Mouse (Mus musculus): ENCODE results near the gene Sh2d4b. TPM values are rescaled to one million over a fixed set of nuclear protein-coding genes. Genes with fewer than 3 reads are reported as not detected.

Sh2d4b gene
- polyA plus RNA-seq (2014; fragmentation: Nextera tagmentation; extraction: Ambion mirVana), result 1.7 and 1.9 TPM in 2 replicates

- H3K4me3 ChIP-seq (ENCODE audit: low read depth, low read length), result no peak within 1 kb of the TSS
- no peaks in the 10 kb centered on the region for H3K9me3 ChIP-seq (ENCODE audit: control insufficient read depth, low read length)
- no peak within 1 kb of the TSS; the same call in 1 of the 2 replicates for H3K4me2 ChIP-seq (ENCODE audit: low read depth, low read length)
- no peaks in the 10 kb centered on the region for H3K4me1 ChIP-seq (ENCODE audit: control insufficient read depth, insufficient read depth, low read length)
- no peaks in the 10 kb centered on the region for H3K27me3 ChIP-seq (ENCODE audit: control insufficient read depth, insufficient read depth, low read length)
- H3K36me3 ChIP-seq (ENCODE audit: control insufficient read depth, insufficient read depth, low read length), result no peaks in the 10 kb centered on the region
- H3K27ac ChIP-seq (ENCODE audit: low read depth, low read length), result no peak within 1 kb of the TSS
- no peak for ATAC-seq (ENCODE audit: low read depth)
- H3K9ac ChIP-seq (replicated peaks; ENCODE audit: low read depth, low read length), result no peak within 1 kb of the TSS
- WGBS, result 89% methylated on average over 3 of the region's 3 CpGs
These were observed at the start of gene Sh2d4b for GRCm38 (mm10) chr14:40893196-40893595. Gene Sh2d4b, minus strand, starts transcription at chr14:40893266.

- no peaks in the 10 kb centered on the region for H3K4me1 ChIP-seq (ENCODE audit: control insufficient read depth, insufficient read depth, low read length)
- H3K4me3 ChIP-seq (ENCODE audit: low read depth, low read length), result no peak overlapping the region
- no peaks in the 10 kb centered on the region for H3K36me3 ChIP-seq (ENCODE audit: control insufficient read depth, insufficient read depth, low read length)
- H3K9me3 ChIP-seq (ENCODE audit: control insufficient read depth, low read length), result no peaks in the 10 kb centered on the region
- ATAC-seq (ENCODE audit: low read depth), result no peak
- H3K27ac ChIP-seq (ENCODE audit: low read depth, low read length), result no peak overlapping the region
- H3K9ac ChIP-seq (replicated peaks; ENCODE audit: low read depth, low read length), result no peak overlapping the region
- WGBS, result 84% methylated on average over 2 of the region's 2 CpGs
- no peaks in the 10 kb centered on the region for H3K27me3 ChIP-seq (ENCODE audit: control insufficient read depth, insufficient read depth, low read length)
- H3K4me2 ChIP-seq (ENCODE audit: low read depth, low read length), result no peak overlapping the region
These were observed 49.4 kb upstream of the Sh2d4b start for GRCm38 (mm10) chr14:40942429-40942828.

- ATAC-seq (ENCODE audit: low read depth), result no peak
- no peaks in the 10 kb centered on the region for H3K9me3 ChIP-seq (ENCODE audit: control insufficient read depth, low read length)
- WGBS, result 77% methylated on average over 11 of the region's 11 CpGs
- H3K27ac ChIP-seq (ENCODE audit: low read depth, low read length), result no peak overlapping the region
- H3K36me3 ChIP-seq (ENCODE audit: control insufficient read depth, insufficient read depth, low read length), result no peaks in the 10 kb centered on the region
- no peaks in the 10 kb centered on the region; the same call in 1 of the 2 replicates for H3K4me1 ChIP-seq (ENCODE audit: control insufficient read depth, insufficient read depth, low read length)
- no peak overlapping the region for H3K4me2 ChIP-seq (ENCODE audit: low read depth, low read length)
- H3K4me3 ChIP-seq (ENCODE audit: low read depth, low read length), result no peak overlapping the region
- no peaks in the 10 kb centered on the region for H3K27me3 ChIP-seq (ENCODE audit: control insufficient read depth, insufficient read depth, low read length)
- no peak overlapping the region for H3K9ac ChIP-seq (replicated peaks; ENCODE audit: low read depth, low read length)
These were observed 45.4 kb upstream of the Sh2d4b start for GRCm38 (mm10) chr14:40938380-40938987.

GRCm38 (mm10) chr14:40937052-40937451 is 44.0 kb upstream of the Sh2d4b start:
- WGBS, result 70% methylated on average over 4 of the region's 4 CpGs
- H3K4me3 ChIP-seq (ENCODE audit: low read depth, low read length), result no peak overlapping the region
- no peaks in the 10 kb centered on the region for H3K9me3 ChIP-seq (ENCODE audit: control insufficient read depth, low read length)
- H3K27ac ChIP-seq (ENCODE audit: low read depth, low read length), result no peak overlapping the region
- H3K4me1 ChIP-seq (ENCODE audit: control insufficient read depth, insufficient read depth, low read length), result no peaks in the 10 kb centered on the region; the same call in 1 of the 2 replicates
- no peaks in the 10 kb centered on the region for H3K27me3 ChIP-seq (ENCODE audit: control insufficient read depth, insufficient read depth, low read length)
- no peak for ATAC-seq (ENCODE audit: low read depth)
- no peaks in the 10 kb centered on the region for H3K36me3 ChIP-seq (ENCODE audit: control insufficient read depth, insufficient read depth, low read length)
- H3K9ac ChIP-seq (replicated peaks; ENCODE audit: low read depth, low read length), result no peak overlapping the region
- no peak overlapping the region for H3K4me2 ChIP-seq (ENCODE audit: low read depth, low read length)

GRCm38 (mm10) chr14:40935481-40935880 is 42.4 kb upstream of the Sh2d4b start:
- no peaks in the 10 kb centered on the region for H3K9me3 ChIP-seq (ENCODE audit: control insufficient read depth, low read length)
- no peak overlapping the region for H3K4me2 ChIP-seq (ENCODE audit: low read depth, low read length)
- ATAC-seq (ENCODE audit: low read depth), result no peak
- H3K27me3 ChIP-seq (ENCODE audit: control insufficient read depth, insufficient read depth, low read length), result no peaks in the 10 kb centered on the region
- H3K9ac ChIP-seq (replicated peaks; ENCODE audit: low read depth, low read length), result no peak overlapping the region
- H3K36me3 ChIP-seq (ENCODE audit: control insufficient read depth, insufficient read depth, low read length), result no peaks in the 10 kb centered on the region
- WGBS, result 100% methylated on average over 1 of the region's 1 CpGs
- H3K4me1 ChIP-seq (ENCODE audit: control insufficient read depth, insufficient read depth, low read length), result peaks cover 3% of the 10 kb centered on the region; the same call in 1 of the 2 replicates
- no peak overlapping the region for H3K27ac ChIP-seq (ENCODE audit: low read depth, low read length)
- no peak overlapping the region for H3K4me3 ChIP-seq (ENCODE audit: low read depth, low read length)

GRCm38 (mm10) chr14:40935054-40935453 is 42.0 kb upstream of the Sh2d4b start:
- no peak for ATAC-seq (ENCODE audit: low read depth)
- Histone ChIP-seq H3K36me3 (ENCODE audit: control insufficient read depth, insufficient read depth, low read length) (no peaks in the 10 kb centered on the region), H3K4me1 (ENCODE audit: control insufficient read depth, insufficient read depth, low read length) (peaks cover 3% of the 10 kb centered on the region; the same call in 1 of the 2 replicates), H3K4me2 (ENCODE audit: low read depth, low read length) (no peak overlapping the region), H3K27ac (ENCODE audit: low read depth, low read length) (no peak overlapping the region), H3K27me3 (ENCODE audit: control insufficient read depth, insufficient read depth, low read length) (no peaks in the 10 kb centered on the region), H3K9ac (replicated peaks; ENCODE audit: low read depth, low read length) (no peak overlapping the region), H3K4me3 (ENCODE audit: low read depth, low read length) (no peak overlapping the region), H3K9me3 (ENCODE audit: control insufficient read depth, low read length) (no peaks in the 10 kb centered on the region)
- WGBS, result 58% methylated on average over 2 of the region's 2 CpGs

GRCm38 (mm10) chr14:40933328-40933727 is 40.3 kb upstream of the Sh2d4b start:
- ATAC-seq (ENCODE audit: low read depth), result no peak
- WGBS, result 85% methylated on average over 7 of the region's 7 CpGs
- peaks cover 3% of the 10 kb centered on the region; the same call in 1 of the 2 replicates for H3K4me1 ChIP-seq (ENCODE audit: control insufficient read depth, insufficient read depth, low read length)

GRCm38 (mm10) chr14:40932225-40932624 is 39.2 kb upstream of the Sh2d4b start:
- no peak overlapping the region for H3K4me3 ChIP-seq (ENCODE audit: low read depth, low read length)
- 94% methylated on average over 9 of the region's 9 CpGs for WGBS
- H3K36me3 ChIP-seq (ENCODE audit: control insufficient read depth, insufficient read depth, low read length), result no peaks in the 10 kb centered on the region
- H3K9me3 ChIP-seq (ENCODE audit: control insufficient read depth, low read length), result no peaks in the 10 kb centered on the region
- peaks cover 3% of the 10 kb centered on the region; the same call in 1 of the 2 replicates for H3K4me1 ChIP-seq (ENCODE audit: control insufficient read depth, insufficient read depth, low read length)
- no peaks in the 10 kb centered on the region for H3K27me3 ChIP-seq (ENCODE audit: control insufficient read depth, insufficient read depth, low read length)
- no peak overlapping the region for H3K4me2 ChIP-seq (ENCODE audit: low read depth, low read length)
- ATAC-seq (ENCODE audit: low read depth), result no peak
- H3K27ac ChIP-seq (ENCODE audit: low read depth, low read length), result no peak overlapping the region
- H3K9ac ChIP-seq (replicated peaks; ENCODE audit: low read depth, low read length), result no peak overlapping the region

More at GRCm38 (mm10) chr14:40933328-40933727, 40.3 kb upstream of the Sh2d4b start:
- no peak overlapping the region for H3K4me3 ChIP-seq (ENCODE audit: low read depth, low read length)
- no peak overlapping the region for H3K9ac ChIP-seq (replicated peaks; ENCODE audit: low read depth, low read length)
- no peak overlapping the region for H3K4me2 ChIP-seq (ENCODE audit: low read depth, low read length)
- no peaks in the 10 kb centered on the region for H3K36me3 ChIP-seq (ENCODE audit: control insufficient read depth, insufficient read depth, low read length)
- no peaks in the 10 kb centered on the region for H3K9me3 ChIP-seq (ENCODE audit: control insufficient read depth, low read length)
- no peak overlapping the region for H3K27ac ChIP-seq (ENCODE audit: low read depth, low read length)
- H3K27me3 ChIP-seq (ENCODE audit: control insufficient read depth, insufficient read depth, low read length), result no peaks in the 10 kb centered on the region

GRCm38 (mm10) chr14:40931115-40931829 is 38.2 kb upstream of the Sh2d4b start:
- H3K4me2 ChIP-seq (ENCODE audit: low read depth, low read length), result no peak overlapping the region
- no peak overlapping the region for H3K4me3 ChIP-seq (ENCODE audit: low read depth, low read length)
- 54% methylated on average over 3 of the region's 3 CpGs for WGBS
- no peak for ATAC-seq (ENCODE audit: low read depth)
- peaks cover 3% of the 10 kb centered on the region; the same call in 1 of the 2 replicates for H3K4me1 ChIP-seq (ENCODE audit: control insufficient read depth, insufficient read depth, low read length)
- no peaks in the 10 kb centered on the region for H3K27me3 ChIP-seq (ENCODE audit: control insufficient read depth, insufficient read depth, low read length)
- no peaks in the 10 kb centered on the region for H3K9me3 ChIP-seq (ENCODE audit: control insufficient read depth, low read length)
- H3K36me3 ChIP-seq (ENCODE audit: control insufficient read depth, insufficient read depth, low read length), result no peaks in the 10 kb centered on the region
- no peak overlapping the region for H3K27ac ChIP-seq (ENCODE audit: low read depth, low read length)
- H3K9ac ChIP-seq (replicated peaks; ENCODE audit: low read depth, low read length), result no peak overlapping the region
